Mouse (Mus musculus) embryonic facial prominence, embryonic 14.5 days (tissue): ENCODE results near the gene Epm2a. TPM values are rescaled to one million over a fixed set of nuclear protein-coding genes. Genes with fewer than 3 reads are reported as not detected.

Experiments used
- ATAC-seq: fragments of 200-750 bp; cut with Nextera tagmentation; 2 replicates; pipeline ENCODE4 v1.8.0; 2017; ENCODE audit warnings: low read depth, moderate number of reproducible peaks, moderate TSS enrichment
- DNase-seq: peaks from one replicate; pipeline ENCODE4 v3.0.0-alpha.2; 2015; ENCODE audit warnings: low spot score
- H3K27ac ChIP-seq: fragments of 300-500 bp; sonication (generic); replicated peaks from 2 replicates; pipeline ENCODE4 v1.5.1; 2014; ENCODE audit warnings: low read depth, mild to moderate bottlenecking, low read length, moderate library complexity
- H3K27me3 ChIP-seq: fragments of 300-500 bp; sonication (generic); replicated peaks from 2 replicates; pipeline ENCODE4 v1.6.1; 2014; ENCODE audit warnings: low read length; ENCODE audit not compliant: control insufficient read depth, insufficient read depth
- H3K36me3 ChIP-seq: fragments of 300-500 bp; sonication (generic); 2 replicates; pipeline ENCODE4 v1.6.1; 2014; ENCODE audit warnings: low read length, mixed read lengths; ENCODE audit not compliant: control insufficient read depth, insufficient read depth
- H3K4me1 ChIP-seq: fragments of 300-500 bp; sonication (generic); 2 replicates; pipeline ENCODE4 v1.6.1; 2014; ENCODE audit warnings: antibody characterized with exemption, low read length; ENCODE audit not compliant: control insufficient read depth, insufficient read depth
- H3K4me2 ChIP-seq: fragments of 300-500 bp; sonication (generic); 2 replicates; pipeline ENCODE4 v1.6.1; 2014; ENCODE audit warnings: low read depth, mild to moderate bottlenecking, low read length, moderate library complexity, mixed read lengths
- H3K4me3 ChIP-seq: fragments of 300-500 bp; sonication (generic); 2 replicates; pipeline ENCODE4 v1.5.1; 2014; ENCODE audit warnings: low read depth, mild to moderate bottlenecking, low read length
- H3K9ac ChIP-seq: fragments of 300-500 bp; sonication (generic); 2 replicates; pipeline ENCODE4 v1.6.1; 2014; ENCODE audit warnings: low read depth, mild to moderate bottlenecking, low read length, moderate library complexity, mixed read lengths
- H3K9me3 ChIP-seq: fragments of 300-500 bp; sonication (generic); 2 replicates; pipeline ENCODE4 v1.6.1; 2016; ENCODE audit warnings: low read length; ENCODE audit not compliant: control insufficient read depth
- WGBS: fragments of 180-500 bp; shearing (Covaris S2); extraction: QIAGEN DNeasy Blood & Tissue Kit; methylation state at CpG from one replicate; pipeline ENCODE4 v1.1.7; 2014; 5-methylcytosine and 5-hydroxymethylcytosine counted together
- polyA plus RNA-seq: library from polyadenylated mRNA; unstranded; fragments of >200 nt; fragmentation: Nextera tagmentation; extraction: Ambion mirVana; gene quantifications from 2 replicates; pipeline ENCODE4 v1.2.1, GENCODE M21; 2014

Gene Epm2a
- polyA plus RNA-seq, 1 experiment from 2014 or later = 0.90 TPM

GRCm38 (mm10) chr10:11381302-11381701, 38.1 kb downstream of the Epm2a start:
- 72% methylated on average over 2 of the region's 2 CpGs for WGBS
- H3K9ac ChIP-seq = no peak overlapping the region

DNA sequence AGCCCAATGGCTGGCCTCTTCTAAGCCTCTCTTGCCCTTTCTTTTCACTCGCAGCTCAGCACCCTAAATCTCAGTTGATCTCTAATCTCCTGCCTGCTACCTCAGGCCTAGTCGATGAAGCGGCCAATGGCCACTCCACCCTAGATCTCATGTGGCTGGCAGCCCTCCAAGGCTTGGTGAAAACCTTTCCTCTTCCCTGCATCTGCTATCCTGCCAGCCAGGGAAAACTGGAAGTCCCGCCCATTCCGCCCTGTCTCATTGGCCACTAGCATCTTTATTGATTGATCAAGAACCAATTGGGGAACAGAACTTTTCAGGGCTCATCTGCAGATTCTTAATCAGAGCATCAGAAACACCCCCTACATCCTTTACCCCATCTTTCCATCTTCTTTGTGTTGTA, 67.7 kb downstream of the Epm2a start:
- no peak overlapping the region for H3K4me3 ChIP-seq
- DNase-seq (no peak), ATAC-seq (no peak)
- H3K4me1 ChIP-seq = no peaks in the 10 kb centered on the region
- no peaks in the 10 kb centered on the region for H3K27me3 ChIP-seq
- H3K27ac ChIP-seq = no peak overlapping the region
- no peaks in the 10 kb centered on the region for H3K9me3 ChIP-seq
- no peaks in the 10 kb centered on the region for H3K36me3 ChIP-seq
- H3K4me2 ChIP-seq = no peak overlapping the region
- 88% methylated on average over 5 of the region's 5 CpGs for WGBS
- no peak overlapping the region for H3K9ac ChIP-seq

More at GRCm38 (mm10) chr10:11381302-11381701, 38.1 kb downstream of the Epm2a start:
- no peak for ATAC-seq
- no peak overlapping the region for H3K4me3 ChIP-seq
- no peaks in the 10 kb centered on the region for H3K36me3 ChIP-seq
- no peak for DNase-seq
- no peaks in the 10 kb centered on the region for H3K4me1 ChIP-seq
- H3K27ac ChIP-seq = no peak overlapping the region
- H3K27me3 ChIP-seq = no peaks in the 10 kb centered on the region
- no peaks in the 10 kb centered on the region for H3K9me3 ChIP-seq
- no peak overlapping the region for H3K4me2 ChIP-seq

DNA sequence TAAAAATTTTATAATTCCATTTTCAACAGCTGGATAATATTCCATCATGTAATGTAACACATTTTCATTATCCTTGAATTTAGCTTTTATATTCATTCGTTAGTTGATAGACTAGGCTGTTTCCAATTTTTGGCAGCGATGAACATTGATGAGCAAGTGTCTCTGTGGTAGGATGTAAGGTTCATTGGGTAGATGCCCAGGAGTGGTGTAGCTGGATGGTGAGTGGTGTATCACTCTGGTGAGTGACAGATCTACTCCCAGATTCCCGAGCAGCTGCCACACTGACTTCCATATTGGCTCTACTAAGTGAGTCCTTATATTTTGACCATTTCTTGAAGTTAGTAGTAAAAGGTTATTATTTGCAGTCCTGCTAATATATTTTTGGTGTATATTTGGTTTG, 76.9 kb downstream of the Epm2a start:
- H3K4me2 ChIP-seq = no peak overlapping the region
- H3K27ac ChIP-seq = no peak overlapping the region
- no peak overlapping the region for H3K9ac ChIP-seq
- no peaks in the 10 kb centered on the region for H3K4me1 ChIP-seq
- 92% methylated on average over 3 of the region's 3 CpGs for WGBS
- no peaks in the 10 kb centered on the region for H3K27me3 ChIP-seq
- ATAC-seq = no peak
- no peak overlapping the region for H3K4me3 ChIP-seq
- DNase-seq = no peak
- H3K36me3 ChIP-seq = no peaks in the 10 kb centered on the region
- no peaks in the 10 kb centered on the region for H3K9me3 ChIP-seq

- ATAC-seq = no peak
- Histone ChIP-seq H3K27ac (no peak overlapping the region), H3K4me1 (no peaks in the 10 kb centered on the region), H3K4me2 (no peak overlapping the region), H3K9me3 (no peaks in the 10 kb centered on the region), H3K4me3 (no peak overlapping the region), H3K27me3 (no peaks in the 10 kb centered on the region), H3K36me3 (no peaks in the 10 kb centered on the region), H3K9ac (no peak overlapping the region)
- no peak for DNase-seq
- 76% methylated on average over 12 of the region's 12 CpGs for WGBS
Measured at GRCm38 (mm10) chr10:11429059-11429812, 86.0 kb downstream of the Epm2a start.

DNA sequence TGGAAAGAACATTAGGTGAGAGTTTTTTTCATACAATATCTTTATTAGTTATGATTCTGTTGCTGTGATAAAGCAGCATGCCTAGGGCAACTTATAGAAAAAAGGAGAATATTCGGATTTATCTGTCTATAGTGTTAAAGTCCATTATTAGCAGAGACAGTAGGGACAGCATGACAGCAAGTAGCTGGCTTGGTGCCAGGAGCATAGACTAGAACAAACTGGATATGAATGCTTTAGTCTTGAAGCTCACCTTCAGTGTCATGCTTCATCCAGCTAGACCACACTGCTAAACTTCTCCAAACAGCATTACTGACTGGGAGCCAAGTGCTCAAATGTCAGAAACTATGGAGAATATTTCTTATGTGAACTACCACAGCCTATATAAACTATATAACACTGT, 93.8 kb downstream of the Epm2a start:
- Histone ChIP-seq H3K27me3 (no peaks in the 10 kb centered on the region), H3K4me2 (no peak overlapping the region), H3K9me3 (no peaks in the 10 kb centered on the region), H3K27ac (no peak overlapping the region), H3K4me1 (no peaks in the 10 kb centered on the region), H3K4me3 (no peak overlapping the region), H3K36me3 (no peaks in the 10 kb centered on the region), H3K9ac (no peak overlapping the region)
- 73% methylated on average over 1 of the region's 1 CpGs for WGBS
- no peak for ATAC-seq
- DNase-seq = peak; percentile 11

GRCm38 (mm10) chr10:11438461-11438860, 95.3 kb downstream of the Epm2a start:
- H3K4me1 ChIP-seq = no peaks in the 10 kb centered on the region
- peak; percentile 4 for DNase-seq
- H3K4me2 ChIP-seq = no peak overlapping the region
- no peaks in the 10 kb centered on the region for H3K9me3 ChIP-seq
- H3K4me3 ChIP-seq = no peak overlapping the region
- 87% methylated on average over 10 of the region's 10 CpGs for WGBS
- H3K27ac ChIP-seq = no peak overlapping the region
- no peaks in the 10 kb centered on the region for H3K36me3 ChIP-seq
- H3K27me3 ChIP-seq = no peaks in the 10 kb centered on the region
- ATAC-seq = no peak
- H3K9ac ChIP-seq = no peak overlapping the region

- H3K4me2 ChIP-seq = no peak overlapping the region
- H3K36me3 ChIP-seq = no peaks in the 10 kb centered on the region
- no peak overlapping the region for H3K4me3 ChIP-seq
- H3K27me3 ChIP-seq = no peaks in the 10 kb centered on the region
- H3K4me1 ChIP-seq = no peaks in the 10 kb centered on the region
- no peak for DNase-seq
- no peak overlapping the region for H3K9ac ChIP-seq
- ATAC-seq = no peak
- no peaks in the 10 kb centered on the region for H3K9me3 ChIP-seq
- 89% methylated on average over 6 of the region's 6 CpGs for WGBS
- H3K27ac ChIP-seq = no peak overlapping the region
Measured at GRCm38 (mm10) chr10:11439342-11439741, 96.1 kb downstream of the Epm2a start.

DNA sequence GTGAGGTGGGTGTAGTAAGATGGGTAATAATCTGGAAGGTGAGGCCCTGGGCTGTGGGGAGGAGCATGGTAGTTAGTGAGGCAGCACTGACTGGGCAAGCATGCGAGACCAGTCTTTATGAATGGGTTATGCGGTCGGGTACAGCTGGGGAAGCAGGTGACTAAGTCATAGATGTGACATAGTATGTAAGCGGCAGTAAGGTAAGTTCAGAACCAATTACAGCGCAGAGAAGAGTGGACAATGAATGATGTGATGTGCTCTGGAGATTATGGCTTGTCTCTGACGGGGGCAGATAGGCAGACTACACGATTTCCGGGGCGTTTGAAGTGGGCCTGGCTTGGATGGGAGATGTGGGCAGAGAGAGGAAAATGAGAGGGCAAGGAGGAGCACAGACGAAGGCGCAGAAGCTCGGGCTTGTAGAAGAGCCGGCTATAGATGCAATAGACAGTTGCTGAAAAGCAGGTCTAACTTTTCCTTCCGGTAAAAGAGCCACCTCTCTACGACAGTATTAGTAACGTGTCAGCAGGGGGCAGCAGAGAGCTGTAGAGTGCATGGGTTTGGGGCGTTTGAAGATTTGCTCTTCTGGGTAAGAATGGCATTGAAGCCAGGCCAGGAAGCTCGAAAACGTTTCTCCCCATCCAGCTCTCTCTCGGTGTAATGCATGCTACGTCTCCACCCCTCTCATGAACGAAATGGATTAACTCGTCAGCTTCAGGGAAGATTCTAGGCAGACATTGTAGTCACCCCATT, 106.5 kb downstream of the Epm2a start:
- peak; percentile 93 for DNase-seq
- Histone ChIP-seq H3K4me2 (peak overlapping the region; percentile 38), H3K4me3 (0 out of 2 replicates have a peak overlapping the region, but pooled peaks have one; percentile 11), H3K9me3 (no peaks in the 10 kb centered on the region), H3K9ac (peak overlapping the region; percentile 40; the same call in 1 of the 2 replicates), H3K27me3 (no peaks in the 10 kb centered on the region), H3K27ac (no peak overlapping the region), H3K36me3 (no peaks in the 10 kb centered on the region), H3K4me1 (peaks cover 3% of the 10 kb centered on the region; the same call in 1 of the 2 replicates)
- 28% methylated on average over 23 of the region's 23 CpGs for WGBS
- peak; percentile 88 for ATAC-seq
